Mouse (Mus musculus): ENCODE data around the gene Csnk1d. TPM values are rescaled to one million over a fixed set of nuclear protein-coding genes. Genes with fewer than 3 reads are reported as not detected.

Gene Csnk1d
- polyA plus RNA-seq, 1 experiment from 2014 or later = 47.9 TPM

GRCm38 (mm10) chr11:120993080-120993479 lies 1.9 kb upstream of the Csnk1d start:
- peaks cover 25% of the 10 kb centered on the region for H3K4me1 ChIP-seq (ENCODE audit: control insufficient read depth, insufficient read depth, low read length)

GRCm38 (mm10) chr11:120991791-120992190 lies 661 bp upstream of the Csnk1d start:
- peak overlapping the region; percentile 97 for H3K9ac ChIP-seq (ENCODE audit: low read depth, low read length)
- H3K36me3 ChIP-seq (ENCODE audit: control insufficient read depth, insufficient read depth, low read length) = no peaks in the 10 kb centered on the region
- H3K4me1 ChIP-seq (ENCODE audit: control insufficient read depth, insufficient read depth, low read length) = peaks cover 30% of the 10 kb centered on the region
- 49% methylated on average over 3 of the region's 3 CpGs for WGBS (ENCODE audit: insufficient replicate concordance)
- peak overlapping the region; percentile 79 for H3K4me2 ChIP-seq
- no peaks in the 10 kb centered on the region for H3K27me3 ChIP-seq (ENCODE audit: control insufficient read depth, insufficient read depth, low read length)
- H3K9me3 ChIP-seq (replicated peaks; ENCODE audit: control insufficient read depth, low read length) = no peaks in the 10 kb centered on the region
- no peak for ATAC-seq (replicated peaks; ENCODE audit: insufficient number of reproducible peaks, low FRiP score, low TSS enrichment)
- peak overlapping the region; percentile 88 for H3K4me3 ChIP-seq (ENCODE audit: low read depth, low read length)
- peak overlapping the region; percentile 97 for H3K27ac ChIP-seq (ENCODE audit: low read depth, low read length)

More at GRCm38 (mm10) chr11:120993080-120993479, 1.9 kb upstream of the Csnk1d start:
- Histone ChIP-seq H3K4me2 (no peak overlapping the region), H3K9ac (ENCODE audit: low read depth, low read length) (no peak overlapping the region), H3K36me3 (ENCODE audit: control insufficient read depth, insufficient read depth, low read length) (no peaks in the 10 kb centered on the region), H3K27ac (ENCODE audit: low read depth, low read length) (no peak overlapping the region), H3K9me3 (replicated peaks; ENCODE audit: control insufficient read depth, low read length) (no peaks in the 10 kb centered on the region), H3K4me3 (ENCODE audit: low read depth, low read length) (no peak overlapping the region), H3K27me3 (ENCODE audit: control insufficient read depth, insufficient read depth, low read length) (no peaks in the 10 kb centered on the region)
- ATAC-seq (replicated peaks; ENCODE audit: insufficient number of reproducible peaks, low FRiP score, low TSS enrichment) = no peak
- 99% methylated on average over 3 of the region's 3 CpGs for WGBS (ENCODE audit: insufficient replicate concordance)

GRCm38 (mm10) chr11:120990126-120990781 lies 876 bp downstream of the Csnk1d start:
- WGBS (ENCODE audit: insufficient replicate concordance) = 2% methylated on average over 18 of the region's 35 CpGs
- no peaks in the 10 kb centered on the region for H3K9me3 ChIP-seq (replicated peaks; ENCODE audit: control insufficient read depth, low read length)
- 0 out of 2 replicates have a peak, but pooled peaks cover 6% of the 10 kb centered on the region for H3K36me3 ChIP-seq (ENCODE audit: control insufficient read depth, insufficient read depth, low read length)
- peak overlapping the region; percentile 97 for H3K9ac ChIP-seq (ENCODE audit: low read depth, low read length)
- H3K4me1 ChIP-seq (ENCODE audit: control insufficient read depth, insufficient read depth, low read length) = peaks cover 30% of the 10 kb centered on the region
- ATAC-seq (replicated peaks; ENCODE audit: insufficient number of reproducible peaks, low FRiP score, low TSS enrichment) = peak; percentile 66
- H3K4me3 ChIP-seq (ENCODE audit: low read depth, low read length) = peak overlapping the region; percentile 88
- no peaks in the 10 kb centered on the region for H3K27me3 ChIP-seq (ENCODE audit: control insufficient read depth, insufficient read depth, low read length)
- H3K27ac ChIP-seq (ENCODE audit: low read depth, low read length) = peak overlapping the region; percentile 97
- H3K4me2 ChIP-seq = peak overlapping the region; percentile 79

GRCm38 (mm10) chr11:120989523-120989922 lies 1.6 kb downstream of the Csnk1d start:
- Histone ChIP-seq H3K4me2 (peak overlapping the region; percentile 79), H3K9me3 (replicated peaks; ENCODE audit: control insufficient read depth, low read length) (no peaks in the 10 kb centered on the region), H3K27me3 (ENCODE audit: control insufficient read depth, insufficient read depth, low read length) (no peaks in the 10 kb centered on the region), H3K9ac (ENCODE audit: low read depth, low read length) (peak overlapping the region; percentile 97), H3K27ac (ENCODE audit: low read depth, low read length) (peak overlapping the region; percentile 97; the same call in 1 of the 2 replicates), H3K4me3 (ENCODE audit: low read depth, low read length) (peak overlapping the region; percentile 88), H3K4me1 (ENCODE audit: control insufficient read depth, insufficient read depth, low read length) (peaks cover 33% of the 10 kb centered on the region), H3K36me3 (ENCODE audit: control insufficient read depth, insufficient read depth, low read length) (0 out of 2 replicates have a peak, but pooled peaks cover 6% of the 10 kb centered on the region)
- 35% methylated on average over 1 of the region's 1 CpGs for WGBS (ENCODE audit: insufficient replicate concordance)
- ATAC-seq (replicated peaks; ENCODE audit: insufficient number of reproducible peaks, low FRiP score, low TSS enrichment) = no peak

GRCm38 (mm10) chr11:120988410-120988809 lies 2.7 kb downstream of the Csnk1d start:
- WGBS (ENCODE audit: insufficient replicate concordance) = 79% methylated on average over 4 of the region's 4 CpGs
- Histone ChIP-seq H3K4me3 (ENCODE audit: low read depth, low read length) (no peak overlapping the region), H3K27me3 (ENCODE audit: control insufficient read depth, insufficient read depth, low read length) (no peaks in the 10 kb centered on the region), H3K4me1 (ENCODE audit: control insufficient read depth, insufficient read depth, low read length) (peaks cover 33% of the 10 kb centered on the region), H3K36me3 (ENCODE audit: control insufficient read depth, insufficient read depth, low read length) (0 out of 2 replicates have a peak, but pooled peaks cover 6% of the 10 kb centered on the region), H3K4me2 (peak overlapping the region; percentile 79; the same call in 1 of the 2 replicates), H3K9ac (ENCODE audit: low read depth, low read length) (no peak overlapping the region), H3K27ac (ENCODE audit: low read depth, low read length) (0 out of 2 replicates have a peak overlapping the region, but pooled peaks have one; percentile 0), H3K9me3 (replicated peaks; ENCODE audit: control insufficient read depth, low read length) (no peaks in the 10 kb centered on the region)
- ATAC-seq (replicated peaks; ENCODE audit: insufficient number of reproducible peaks, low FRiP score, low TSS enrichment) = no peak

- Histone ChIP-seq H3K27me3 (ENCODE audit: control insufficient read depth, insufficient read depth, low read length) (no peaks in the 10 kb centered on the region), H3K27ac (ENCODE audit: low read depth, low read length) (peak overlapping the region; percentile 0; the same call in 1 of the 2 replicates), H3K9me3 (replicated peaks; ENCODE audit: control insufficient read depth, low read length) (no peaks in the 10 kb centered on the region), H3K36me3 (ENCODE audit: control insufficient read depth, insufficient read depth, low read length) (0 out of 2 replicates have a peak, but pooled peaks cover 9% of the 10 kb centered on the region), H3K4me1 (ENCODE audit: control insufficient read depth, insufficient read depth, low read length) (peaks cover 33% of the 10 kb centered on the region), H3K4me3 (ENCODE audit: low read depth, low read length) (no peak overlapping the region), H3K4me2 (no peak overlapping the region), H3K9ac (ENCODE audit: low read depth, low read length) (no peak overlapping the region)
- ATAC-seq (replicated peaks; ENCODE audit: insufficient number of reproducible peaks, low FRiP score, low TSS enrichment) = no peak
- 80% methylated on average over 3 of the region's 3 CpGs for WGBS (ENCODE audit: insufficient replicate concordance)
These were observed 3.5 kb downstream of the Csnk1d start for GRCm38 (mm10) chr11:120987608-120988007.

- H3K4me1 ChIP-seq (ENCODE audit: control insufficient read depth, insufficient read depth, low read length) = peaks cover 34% of the 10 kb centered on the region
- no peak for ATAC-seq (replicated peaks; ENCODE audit: insufficient number of reproducible peaks, low FRiP score, low TSS enrichment)
- 75% methylated on average over 4 of the region's 4 CpGs for WGBS (ENCODE audit: insufficient replicate concordance)
- H3K36me3 ChIP-seq (ENCODE audit: control insufficient read depth, insufficient read depth, low read length) = peaks cover 18% of the 10 kb centered on the region
- no peak overlapping the region for H3K4me2 ChIP-seq
- H3K4me3 ChIP-seq (ENCODE audit: low read depth, low read length) = no peak overlapping the region
- no peak overlapping the region for H3K9ac ChIP-seq (ENCODE audit: low read depth, low read length)
- H3K27me3 ChIP-seq (ENCODE audit: control insufficient read depth, insufficient read depth, low read length) = no peaks in the 10 kb centered on the region
- H3K9me3 ChIP-seq (replicated peaks; ENCODE audit: control insufficient read depth, low read length) = no peaks in the 10 kb centered on the region
- H3K27ac ChIP-seq (ENCODE audit: low read depth, low read length) = no peak overlapping the region
These were observed 6.4 kb downstream of the Csnk1d start for GRCm38 (mm10) chr11:120984448-120985330.

GRCm38 (mm10) chr11:120982459-120982858 lies 8.7 kb downstream of the Csnk1d start:
- peaks cover 13% of the 10 kb centered on the region for H3K4me1 ChIP-seq (ENCODE audit: control insufficient read depth, insufficient read depth, low read length)
- H3K36me3 ChIP-seq (ENCODE audit: control insufficient read depth, insufficient read depth, low read length) = peaks cover 20% of the 10 kb centered on the region

More at GRCm38 (mm10) chr11:120982459-120982858, 8.7 kb downstream of the Csnk1d start:
- H3K4me2 ChIP-seq = no peak overlapping the region
- no peak overlapping the region for H3K27ac ChIP-seq (ENCODE audit: low read depth, low read length)
- H3K27me3 ChIP-seq (ENCODE audit: control insufficient read depth, insufficient read depth, low read length) = no peaks in the 10 kb centered on the region
- H3K9ac ChIP-seq (ENCODE audit: low read depth, low read length) = no peak overlapping the region
- no peak overlapping the region for H3K4me3 ChIP-seq (ENCODE audit: low read depth, low read length)
- ATAC-seq (replicated peaks; ENCODE audit: insufficient number of reproducible peaks, low FRiP score, low TSS enrichment) = no peak
- no peaks in the 10 kb centered on the region for H3K9me3 ChIP-seq (replicated peaks; ENCODE audit: control insufficient read depth, low read length)
